Mouse (Mus musculus) neural tube, embryonic 13.5 days (tissue): ENCODE measurements around the gene Adamts2. TPM values are rescaled to one million over a fixed set of nuclear protein-coding genes. Genes with fewer than 3 reads are reported as not detected.
A peak's percentile ranks its signal among the peaks of the same experiment; 100 is the strongest.

Experiments
- ATAC-seq: fragments of 200-750 bp; cut with Nextera tagmentation; 2 replicates; pipeline ENCODE4 v1.8.0; 2017; ENCODE audit warnings: low read depth, mild to moderate bottlenecking, moderate TSS enrichment, moderate library complexity
- H3K27ac ChIP-seq: fragments of 300-500 bp; sonication (generic); replicated peaks from 2 replicates; pipeline ENCODE4 v1.5.1; 2015; ENCODE audit warnings: moderate library complexity, mild to moderate bottlenecking, inconsistent platforms
- H3K27me3 ChIP-seq: fragments of 300-500 bp; sonication (generic); 2 replicates; pipeline ENCODE4 v1.6.1; 2015; ENCODE audit warnings: mild to moderate bottlenecking, inconsistent platforms
- H3K36me3 ChIP-seq: fragments of 300-500 bp; sonication (generic); 2 replicates; pipeline ENCODE4 v1.6.1; 2015; ENCODE audit warnings: mild to moderate bottlenecking, inconsistent platforms
- H3K4me1 ChIP-seq: fragments of 300-500 bp; sonication (generic); replicated peaks from 2 replicates; pipeline ENCODE4 v1.6.1; 2015; ENCODE audit warnings: inconsistent platforms
- H3K4me2 ChIP-seq: fragments of 300-500 bp; sonication (generic); 2 replicates; pipeline ENCODE4 v1.6.1; 2015; ENCODE audit warnings: inconsistent platforms, mild to moderate bottlenecking, moderate library complexity
- H3K4me3 ChIP-seq: fragments of 300-500 bp; sonication (generic); 2 replicates; pipeline ENCODE4 v1.5.1; 2015; ENCODE audit warnings: mild to moderate bottlenecking, inconsistent platforms
- H3K9ac ChIP-seq: fragments of 300-500 bp; sonication (generic); 2 replicates; pipeline ENCODE4 v1.6.1; 2015; ENCODE audit warnings: moderate library complexity, mild to moderate bottlenecking, inconsistent platforms
- H3K9me3 ChIP-seq: fragments of 300-500 bp; sonication (generic); 2 replicates; pipeline ENCODE4 v1.6.1; 2016; ENCODE audit warnings: inconsistent platforms
- WGBS: fragments of 180-500 bp; shearing (Covaris S2); methylation state at CpG from one replicate; pipeline ENCODE4 v1.1.7; 2015; 5-methylcytosine and 5-hydroxymethylcytosine counted together
- polyA plus RNA-seq: library from polyadenylated mRNA; unstranded; fragments of >200 nt; fragmentation: Nextera tagmentation; extraction: Ambion mirVana; gene quantifications from 2 replicates; pipeline ENCODE4 v1.2.1, GENCODE M21; 2015

Adamts2 gene
- polyA plus RNA-seq, 1 experiment from 2014 or later = 3.7 TPM

GRCm38 (mm10) chr11:50750983-50751585 lies 149.2 kb downstream of the Adamts2 start:
- Histone ChIP-seq H3K27ac (no peak overlapping the region), H3K9me3 (no peaks in the 10 kb centered on the region), H3K9ac (no peak overlapping the region), H3K4me1 (no peaks in the 10 kb centered on the region), H3K4me2 (no peak overlapping the region), H3K36me3 (no peaks in the 10 kb centered on the region), H3K4me3 (no peak overlapping the region), H3K27me3 (no peaks in the 10 kb centered on the region)
- 41% methylated on average over 7 of the region's 7 CpGs for WGBS
- ATAC-seq = no peak

DNA sequence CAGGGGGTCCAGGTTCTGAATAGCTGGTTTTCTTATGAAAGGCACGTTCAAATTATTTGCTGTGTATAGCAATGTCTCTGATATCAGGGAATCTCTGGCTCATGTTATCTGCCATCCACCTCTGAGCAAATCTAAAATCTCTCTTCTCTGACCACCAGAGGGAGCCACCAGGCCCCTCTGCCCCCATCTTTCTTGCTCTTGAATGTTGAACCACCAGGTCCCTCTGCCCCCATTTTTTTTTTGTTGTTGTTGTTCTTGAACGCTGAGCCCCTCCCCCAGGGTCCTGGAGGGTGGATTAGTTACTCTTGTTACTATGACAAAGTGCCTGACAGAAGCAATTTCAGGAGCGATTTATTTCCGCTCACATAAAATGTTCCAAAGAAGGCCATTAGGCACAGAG lies 155.9 kb downstream of the Adamts2 start:
- Histone ChIP-seq H3K9ac (no peak overlapping the region), H3K27me3 (no peaks in the 10 kb centered on the region), H3K4me3 (no peak overlapping the region), H3K4me2 (no peak overlapping the region), H3K9me3 (no peaks in the 10 kb centered on the region), H3K27ac (no peak overlapping the region), H3K4me1 (no peaks in the 10 kb centered on the region), H3K36me3 (no peaks in the 10 kb centered on the region)
- WGBS = 56% methylated on average over 4 of the region's 4 CpGs
- ATAC-seq = no peak

- Histone ChIP-seq H3K27ac (no peak overlapping the region), H3K9me3 (no peaks in the 10 kb centered on the region), H3K27me3 (no peaks in the 10 kb centered on the region; the same call in 1 of the 2 replicates), H3K4me1 (peaks cover 6% of the 10 kb centered on the region; the same call in 1 of the 2 replicates), H3K36me3 (no peaks in the 10 kb centered on the region), H3K4me3 (no peak overlapping the region), H3K4me2 (no peak overlapping the region), H3K9ac (no peak overlapping the region)
- 86% methylated on average over 7 of the region's 7 CpGs for WGBS
- no peak for ATAC-seq
These were observed 164.6 kb downstream of the Adamts2 start for GRCm38 (mm10) chr11:50766461-50766860.

DNA sequence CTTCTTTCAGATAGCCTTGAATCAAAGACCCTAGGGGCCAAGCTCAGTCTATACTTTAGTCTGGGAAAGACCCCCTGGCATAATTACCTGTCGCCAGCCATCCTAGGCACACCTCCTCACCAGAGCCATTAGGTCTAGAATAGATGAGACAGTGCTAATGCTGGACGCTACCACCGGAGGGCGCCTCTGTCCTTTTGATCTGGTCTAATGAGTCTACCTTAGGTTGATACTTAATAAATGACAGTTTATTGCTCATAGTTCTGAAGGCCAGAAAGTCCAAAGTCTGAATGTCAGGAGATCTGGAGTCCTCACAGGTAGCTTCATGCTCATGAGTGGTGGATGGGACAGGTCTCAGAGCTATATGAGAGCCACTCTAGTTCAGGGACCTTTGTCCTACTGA lies 165.2 kb downstream of the Adamts2 start:
- H3K27ac ChIP-seq = no peak overlapping the region
- peaks cover 6% of the 10 kb centered on the region; the same call in 1 of the 2 replicates for H3K4me1 ChIP-seq
- ATAC-seq = no peak
- H3K4me3 ChIP-seq = no peak overlapping the region
- H3K9me3 ChIP-seq = no peaks in the 10 kb centered on the region
- 21% methylated on average over 4 of the region's 4 CpGs for WGBS
- H3K36me3 ChIP-seq = no peaks in the 10 kb centered on the region
- H3K9ac ChIP-seq = no peak overlapping the region
- no peak overlapping the region for H3K4me2 ChIP-seq
- H3K27me3 ChIP-seq = no peaks in the 10 kb centered on the region; the same call in 1 of the 2 replicates

GRCm38 (mm10) chr11:50768995-50769749 lies 167.3 kb downstream of the Adamts2 start:
- Histone ChIP-seq H3K27ac (peak overlapping the region; percentile 6; the same call in 1 of the 2 replicates), H3K36me3 (no peaks in the 10 kb centered on the region), H3K27me3 (no peaks in the 10 kb centered on the region; the same call in 1 of the 2 replicates), H3K9me3 (no peaks in the 10 kb centered on the region), H3K9ac (peak overlapping the region; percentile 35), H3K4me2 (peak overlapping the region; percentile 57), H3K4me3 (peak overlapping the region; percentile 32), H3K4me1 (peaks cover 6% of the 10 kb centered on the region; the same call in 1 of the 2 replicates)
- ATAC-seq = peak; percentile 89
- 15% methylated on average over 14 of the region's 14 CpGs for WGBS

GRCm38 (mm10) chr11:50771006-50771405 lies 169.1 kb downstream of the Adamts2 start:
- no peak for ATAC-seq
- peaks cover 6% of the 10 kb centered on the region; the same call in 1 of the 2 replicates for H3K4me1 ChIP-seq
- H3K9ac ChIP-seq = no peak overlapping the region
- no peaks in the 10 kb centered on the region for H3K36me3 ChIP-seq
- no peaks in the 10 kb centered on the region for H3K9me3 ChIP-seq
- H3K27ac ChIP-seq = no peak overlapping the region
- no peaks in the 10 kb centered on the region; the same call in 1 of the 2 replicates for H3K27me3 ChIP-seq
- no peak overlapping the region for H3K4me3 ChIP-seq
- WGBS = 93% methylated on average over 1 of the region's 1 CpGs
- H3K4me2 ChIP-seq = no peak overlapping the region

GRCm38 (mm10) chr11:50797674-50798073 lies 195.8 kb downstream of the Adamts2 start:
- Histone ChIP-seq H3K27ac (no peak overlapping the region), H3K4me2 (no peak overlapping the region), H3K27me3 (no peaks in the 10 kb centered on the region), H3K4me1 (no peaks in the 10 kb centered on the region), H3K9me3 (no peaks in the 10 kb centered on the region), H3K36me3 (no peaks in the 10 kb centered on the region), H3K4me3 (no peak overlapping the region), H3K9ac (no peak overlapping the region)
- 67% methylated on average over 11 of the region's 11 CpGs for WGBS
- ATAC-seq = no peak

- Histone ChIP-seq H3K27me3 (no peaks in the 10 kb centered on the region), H3K4me3 (no peak overlapping the region), H3K36me3 (no peaks in the 10 kb centered on the region), H3K27ac (no peak overlapping the region), H3K4me1 (no peaks in the 10 kb centered on the region), H3K9me3 (no peaks in the 10 kb centered on the region), H3K9ac (no peak overlapping the region), H3K4me2 (no peak overlapping the region)
- ATAC-seq = no peak
These were observed 197.0 kb downstream of the Adamts2 start for GRCm38 (mm10) chr11:50798836-50799235.

DNA sequence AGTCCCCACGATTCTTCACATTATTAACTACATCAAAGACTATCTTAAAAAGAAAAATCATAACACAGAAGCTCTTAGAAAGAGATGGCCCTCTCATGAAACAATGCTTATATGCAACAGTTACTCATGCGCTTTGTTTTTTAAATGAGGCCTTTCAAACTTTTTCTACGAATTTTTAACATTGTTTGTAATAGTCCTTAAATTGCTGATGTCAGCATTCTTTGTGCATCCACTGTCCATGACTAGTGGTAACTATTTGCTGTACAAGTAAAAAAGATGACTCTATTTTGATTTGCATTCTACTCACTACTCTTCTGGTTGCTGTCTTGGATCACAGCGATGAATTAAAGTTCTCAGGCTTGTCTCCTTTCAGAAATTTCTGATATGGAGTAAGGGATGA lies 212.3 kb downstream of the Adamts2 start:
- no peaks in the 10 kb centered on the region for H3K4me1 ChIP-seq
- H3K9me3 ChIP-seq = peaks cover 79% of the 10 kb centered on the region
- no peak overlapping the region for H3K9ac ChIP-seq
- no peak for ATAC-seq
- no peak overlapping the region for H3K4me3 ChIP-seq
- no peak overlapping the region for H3K4me2 ChIP-seq
- no peak overlapping the region for H3K27ac ChIP-seq
- 99% methylated on average over 4 of the region's 4 CpGs for WGBS
- H3K27me3 ChIP-seq = no peaks in the 10 kb centered on the region
- H3K36me3 ChIP-seq = peaks cover 97% of the 10 kb centered on the region

GRCm38 (mm10) chr11:50826214-50826613 lies 224.3 kb downstream of the Adamts2 start:
- Histone ChIP-seq H3K9me3 (no peaks in the 10 kb centered on the region), H3K4me2 (peak overlapping the region; percentile 67), H3K4me1 (peaks cover 12% of the 10 kb centered on the region), H3K27me3 (no peaks in the 10 kb centered on the region), H3K9ac (peak overlapping the region; percentile 92), H3K27ac (no peak overlapping the region), H3K36me3 (peaks cover 44% of the 10 kb centered on the region), H3K4me3 (peak overlapping the region; percentile 74)
- 64% methylated on average over 2 of the region's 2 CpGs for WGBS
- no peak for ATAC-seq

GRCm38 (mm10) chr11:50827010-50827953 lies 225.4 kb downstream of the Adamts2 start, which contains the start of gene Zfp354c:
Gene Zfp354c, minus strand, starts transcription at chr11:50827724.
- H3K4me1 ChIP-seq = peaks cover 12% of the 10 kb centered on the region
- H3K27me3 ChIP-seq = no peaks in the 10 kb centered on the region
- H3K27ac ChIP-seq = peak within 1 kb of the TSS; percentile 75; the same call in 1 of the 2 replicates
- peak; percentile 98 for ATAC-seq
- H3K4me2 ChIP-seq = peak within 1 kb of the TSS; percentile 67
- peak within 1 kb of the TSS; percentile 92 for H3K9ac ChIP-seq
- H3K4me3 ChIP-seq = peak within 1 kb of the TSS; percentile 74
- WGBS = 2% methylated on average over 45 of the region's 45 CpGs
- peaks cover 35% of the 10 kb centered on the region for H3K36me3 ChIP-seq
- H3K9me3 ChIP-seq = 0 out of 2 replicates have a peak, but pooled peaks cover 2% of the 10 kb centered on the region
